Mouse (Mus musculus): ENCODE data around the gene H2-Aa.
A peak's percentile ranks its signal among the peaks of the same experiment; 100 is the strongest.

H2-Aa gene

GRCm38 (mm10) chr17:34300691-34301566 is 13.3 kb upstream of the H2-Aa start:
- DNase-seq (ENCODE audit: low read depth in 1 of 2, low spot score in 2 of 2): peak in 1 of 2 experiments; percentile 40

DNA sequence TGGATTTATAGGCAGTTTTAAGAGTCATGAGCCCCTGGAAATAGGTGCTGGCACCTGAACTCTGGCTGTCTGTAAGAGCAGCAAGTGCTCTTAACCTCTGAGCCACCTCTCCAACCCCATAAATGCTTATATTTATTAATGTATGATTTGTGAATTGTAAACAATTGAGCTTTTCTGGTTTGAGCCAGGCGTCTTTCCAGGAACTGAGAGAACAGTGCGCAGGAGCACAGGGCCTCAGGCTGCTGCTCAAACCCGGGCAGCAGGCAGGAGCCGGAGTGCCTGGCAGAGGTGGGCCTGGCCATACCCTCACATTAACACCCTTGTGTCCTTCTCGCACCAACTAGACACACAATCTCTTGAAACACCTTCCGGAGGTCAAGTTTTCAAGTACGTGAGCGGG is 12.4 kb upstream of the H2-Aa start:
- DNase-seq (ENCODE audit: low read depth in 1 of 2, low spot score in 2 of 2): no peak

DNA sequence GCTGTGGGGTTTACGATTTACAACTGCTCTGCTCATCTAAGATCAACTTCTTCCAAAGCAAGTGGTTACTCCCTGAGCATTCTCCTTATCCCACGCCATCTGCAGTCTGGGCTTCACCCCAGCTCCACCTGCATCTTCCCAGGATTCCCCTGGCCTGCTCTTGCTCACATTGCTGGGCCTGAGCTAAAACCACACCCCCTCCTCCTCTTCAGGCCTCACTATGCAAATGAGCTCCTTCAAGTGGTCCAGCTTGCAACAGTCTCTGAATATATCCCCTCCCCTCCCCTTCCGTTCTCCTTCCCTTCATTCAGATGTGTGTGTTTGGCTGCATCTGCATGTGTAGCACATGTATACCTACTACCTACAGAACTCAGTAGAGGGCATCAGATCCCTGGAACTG is 11.7 kb upstream of the H2-Aa start:
- DNase-seq (ENCODE audit: low read depth in 1 of 2, low spot score in 2 of 2): peak in 1 of 2 experiments; percentile 1

- DNase-seq (ENCODE audit: low read depth in 1 of 2, low spot score in 2 of 2): peak in 1 of 2 experiments; percentile 78
Measured at GRCm38 (mm10) chr17:34295891-34296794, 8.5 kb upstream of the H2-Aa start.

GRCm38 (mm10) chr17:34295307-34295706 is 7.7 kb upstream of the H2-Aa start:
- no peak for DNase-seq (ENCODE audit: low read depth in 1 of 2, low spot score in 2 of 2)

- DNase-seq (ENCODE audit: low read depth in 1 of 2, low spot score in 2 of 2): no peak
Measured at GRCm38 (mm10) chr17:34294249-34294648, 6.6 kb upstream of the H2-Aa start.

GRCm38 (mm10) chr17:34293533-34293932 is 5.9 kb upstream of the H2-Aa start:
- peak in 1 of 2 experiments; percentile 66 for DNase-seq (ENCODE audit: low read depth in 1 of 2, low spot score in 2 of 2)

GRCm38 (mm10) chr17:34292570-34292969 is 4.9 kb upstream of the H2-Aa start:
- no peak for DNase-seq (ENCODE audit: low read depth in 1 of 2, low spot score in 2 of 2)

GRCm38 (mm10) chr17:34291609-34292008 is 4.0 kb upstream of the H2-Aa start:
- DNase-seq (ENCODE audit: low read depth in 1 of 2, low spot score in 2 of 2): peak in 1 of 2 experiments; percentile 83

DNA sequence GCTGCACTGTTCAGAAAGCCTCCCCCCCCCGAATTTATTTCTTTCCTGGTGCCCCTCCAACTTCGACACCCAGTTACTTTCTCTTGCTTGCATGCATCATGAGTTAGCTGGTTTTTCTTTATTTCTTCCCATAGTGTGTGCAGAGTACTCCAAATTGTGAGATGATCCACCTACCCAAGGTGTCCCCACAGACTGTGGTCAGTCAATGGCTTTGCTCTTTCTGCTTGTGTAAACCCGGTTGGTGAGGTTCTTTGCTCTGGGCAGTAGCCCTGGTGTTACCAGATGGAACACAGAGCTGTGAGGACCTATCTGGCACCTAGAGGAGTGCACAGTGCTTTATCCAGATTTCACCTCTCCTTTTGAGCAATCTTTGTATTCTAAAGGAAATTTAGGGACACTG is 508 bp upstream of the H2-Aa start:
- DNase-seq (ENCODE audit: low read depth in 1 of 2, low spot score in 2 of 2): no peak

DNA sequence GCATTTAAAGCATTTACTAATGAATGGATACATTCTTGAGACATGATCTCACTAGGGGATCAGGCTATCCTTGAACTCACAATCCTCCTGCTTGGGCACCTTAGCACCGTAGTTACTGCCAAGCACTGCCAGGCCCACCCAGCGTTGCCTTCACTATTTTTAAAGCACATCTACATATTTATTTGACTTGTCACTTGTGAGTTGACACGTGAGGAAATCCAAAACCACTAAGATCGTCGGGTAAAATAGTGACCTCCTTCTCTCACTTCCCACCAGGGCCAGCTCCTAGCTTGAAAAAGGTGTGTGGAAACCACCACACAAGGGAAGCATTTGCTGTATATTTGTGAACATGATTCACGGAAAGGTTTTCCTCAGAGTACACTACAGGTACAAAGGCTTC is 624 bp downstream of the H2-Aa start:
- no peak for DNase-seq (ENCODE audit: low read depth in 1 of 2, low spot score in 2 of 2)

DNA sequence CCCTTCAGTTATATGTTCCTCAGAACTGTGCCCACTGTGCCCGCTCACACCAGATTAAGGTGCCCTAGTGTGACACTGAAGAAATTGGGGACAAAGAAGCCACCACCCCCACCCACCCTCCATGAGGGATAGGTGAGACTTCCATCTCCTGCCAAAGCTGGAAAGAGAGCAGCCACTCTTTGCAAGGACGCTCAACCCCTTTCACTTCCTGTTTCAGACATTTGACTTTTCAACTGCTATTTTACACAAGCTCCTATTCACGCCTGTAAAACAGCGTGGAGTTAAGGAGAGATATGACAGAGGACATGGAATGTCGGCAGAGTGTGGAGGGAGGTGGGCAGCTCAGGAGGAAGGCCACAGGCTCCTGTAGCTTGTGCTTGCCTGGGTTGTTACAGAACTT is 1.1 kb downstream of the H2-Aa start:
- DNase-seq (ENCODE audit: low read depth in 1 of 2, low spot score in 2 of 2): no peak

- DNase-seq (ENCODE audit: low read depth in 1 of 2, low spot score in 2 of 2): peak in 1 of 2 experiments; percentile 22
Measured at GRCm38 (mm10) chr17:34285848-34286247, 1.8 kb downstream of the H2-Aa start.

DNA sequence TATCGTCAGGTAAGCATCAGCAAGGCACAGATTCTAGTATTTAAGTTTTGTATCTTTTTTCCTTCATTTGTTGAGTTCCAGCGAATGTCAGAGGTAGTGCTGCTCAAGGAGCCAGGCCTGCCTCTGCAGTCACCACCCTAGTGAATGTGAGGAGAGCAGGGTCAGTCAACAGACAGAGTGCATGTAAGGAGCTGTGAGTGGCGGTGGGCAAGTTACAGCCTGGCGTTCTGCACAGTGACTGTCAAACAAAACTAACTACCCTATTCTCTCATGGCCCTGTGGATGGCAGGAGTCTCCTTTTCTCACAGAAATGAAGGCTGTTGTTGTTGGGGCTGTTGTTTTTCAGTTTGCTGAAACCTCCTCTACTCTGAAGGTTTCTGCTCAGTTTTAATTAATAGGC is 2.3 kb downstream of the H2-Aa start:
- DNase-seq (ENCODE audit: low read depth in 1 of 2, low spot score in 2 of 2): peak in 1 of 2 experiments; percentile 6

DNA sequence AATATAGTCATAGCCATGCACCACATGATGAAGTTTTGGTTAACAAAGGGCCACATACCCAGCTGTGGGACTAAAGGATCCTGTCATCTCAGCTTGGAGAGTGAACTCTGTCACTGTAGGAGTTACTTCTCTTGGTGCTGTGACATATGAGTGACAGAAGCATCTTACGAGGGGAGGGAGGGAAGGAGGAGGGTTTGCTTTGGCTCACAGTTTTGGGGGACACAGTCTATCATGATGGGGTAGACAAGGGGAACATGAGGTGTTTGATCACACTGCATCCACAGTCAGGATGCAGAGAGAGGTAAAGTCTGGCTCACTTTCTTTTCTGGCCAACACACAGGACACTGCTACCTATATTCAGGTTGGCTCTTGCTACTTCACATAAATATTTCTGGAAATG is 5.8 kb downstream of the H2-Aa start:
- no peak for DNase-seq (ENCODE audit: low read depth in 1 of 2, low spot score in 2 of 2)

- no peak for DNase-seq (ENCODE audit: low read depth in 1 of 2, low spot score in 2 of 2)
Measured at GRCm38 (mm10) chr17:34280499-34281038, 7.1 kb downstream of the H2-Aa start.

DNA sequence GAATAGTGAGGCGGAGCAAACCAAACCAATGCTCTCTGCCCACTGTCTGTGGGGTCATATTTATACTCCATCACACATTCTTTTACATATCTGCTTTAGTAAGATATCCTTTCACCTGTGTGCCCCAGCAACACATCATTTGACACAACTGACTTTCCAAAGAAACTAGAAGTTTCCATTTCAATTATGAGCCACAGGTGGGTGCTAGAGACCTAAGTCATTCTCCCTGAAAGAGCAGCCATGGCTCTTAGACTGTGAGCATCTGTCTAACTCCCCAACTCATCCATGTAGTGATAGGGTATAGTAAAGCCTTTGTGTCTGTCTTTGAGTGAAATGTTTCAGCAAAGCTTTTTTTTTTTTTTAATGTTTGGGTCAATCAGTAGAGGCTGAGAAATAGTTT is 15.5 kb downstream of the H2-Aa start:
- no peak for DNase-seq (ENCODE audit: low read depth in 1 of 2, low spot score in 2 of 2)

DNA sequence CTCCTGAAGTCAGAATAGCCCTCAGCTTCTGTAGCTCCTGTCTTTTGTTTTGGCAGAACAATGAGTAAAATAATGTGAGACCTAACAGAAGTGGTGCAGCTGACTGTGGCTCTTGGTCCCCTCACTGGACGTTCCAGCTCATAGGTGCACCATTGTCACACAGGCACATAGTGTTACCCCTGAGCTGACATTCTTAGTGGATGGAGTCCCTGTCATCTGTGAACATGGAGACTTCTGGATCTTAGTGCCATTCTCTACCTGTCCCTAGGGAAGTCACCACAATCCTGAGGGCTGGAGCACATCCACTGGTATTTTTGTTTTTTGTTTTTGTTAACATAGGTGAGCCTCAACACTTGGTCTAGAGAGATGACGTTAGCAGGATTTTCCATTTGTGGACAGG is 16.7 kb downstream of the H2-Aa start:
- no peak for DNase-seq (ENCODE audit: low read depth in 1 of 2, low spot score in 2 of 2)

- DNase-seq (ENCODE audit: low read depth in 1 of 2, low spot score in 2 of 2): no peak
Measured at GRCm38 (mm10) chr17:34270230-34270629, 17.4 kb downstream of the H2-Aa start.

DNA sequence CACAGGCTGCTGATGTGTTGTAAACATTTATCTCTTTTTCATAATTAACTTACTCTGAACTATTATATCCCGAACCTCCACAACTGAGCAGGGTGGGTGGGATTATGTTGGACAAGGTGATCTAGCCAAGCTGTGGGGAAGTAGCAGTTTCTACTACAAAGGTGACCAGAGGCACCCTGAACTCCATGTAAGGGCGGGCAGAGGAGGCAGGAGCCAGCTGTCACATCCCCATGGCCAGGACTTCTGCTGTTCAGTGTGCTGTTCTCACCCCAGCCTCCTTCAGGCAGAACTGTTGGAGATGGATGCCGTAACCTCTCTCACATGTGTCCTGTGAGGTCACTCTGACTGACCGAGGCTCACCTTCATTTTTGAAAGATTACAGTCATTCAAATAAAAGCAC is 17.8 kb downstream of the H2-Aa start:
- no peak for DNase-seq (ENCODE audit: low read depth in 1 of 2, low spot score in 2 of 2)

GRCm38 (mm10) chr17:34268748-34269147 is 18.9 kb downstream of the H2-Aa start:
- DNase-seq (ENCODE audit: low read depth in 1 of 2, low spot score in 2 of 2): no peak

- DNase-seq (ENCODE audit: low read depth in 1 of 2, low spot score in 2 of 2): no peak
Measured at GRCm38 (mm10) chr17:34268262-34268661, 19.4 kb downstream of the H2-Aa start.

All from monocyte, adult 2 months (primary cell).